Mouse (Mus musculus): ENCODE measurements around the gene Zfp607b. TPM values are rescaled to one million over a fixed set of nuclear protein-coding genes. Genes with fewer than 3 reads are reported as not detected.
A peak's percentile ranks its signal among the peaks of the same experiment; 100 is the strongest.

The Zfp607b gene
- polyA plus RNA-seq, 1 experiment from 2014 or later: 3.9 TPM

DNA sequence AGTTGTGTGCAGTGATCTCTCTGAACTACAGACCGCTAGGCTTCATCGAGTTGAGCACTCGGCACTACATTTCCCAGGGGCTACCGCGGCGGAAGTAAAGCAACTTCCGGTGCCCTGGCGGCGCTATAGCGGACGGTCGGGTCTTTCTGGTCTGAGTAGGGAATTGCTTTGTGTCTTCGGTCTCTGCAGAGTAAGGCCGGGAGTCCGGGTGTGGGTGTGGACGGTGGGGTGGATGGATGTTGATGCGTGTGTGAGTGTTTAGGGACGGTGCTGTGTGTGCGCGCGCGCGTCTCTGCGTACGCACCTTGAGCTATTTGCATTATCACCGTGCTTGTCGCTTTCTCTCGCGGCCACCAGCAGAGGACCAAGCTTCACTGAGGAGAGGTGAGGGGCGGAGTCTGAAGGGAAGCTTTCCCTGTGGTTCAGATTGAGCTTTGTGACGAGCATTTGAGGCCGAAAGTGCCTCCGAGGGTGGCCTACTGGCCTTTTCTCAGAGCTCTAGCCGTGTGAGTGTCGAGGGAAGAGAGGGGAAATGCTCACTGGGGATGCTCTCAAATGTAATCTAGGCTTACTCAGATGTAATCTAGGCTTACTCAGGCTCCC lies 42.2 kb downstream of the Zfp607b start, which contains the start of gene Zfp60:
Gene Zfp60, plus strand, starts transcription at position 109 of the 603 bp plus-strand sequence.
- ATAC-seq (replicated peaks; ENCODE audit: insufficient number of reproducible peaks, low FRiP score, low TSS enrichment, low read depth) (peak; percentile 90), DNase-seq (ENCODE audit: low spot score) (peak; percentile 94)
- Histone ChIP-seq H3K27me3 (ENCODE audit: control insufficient read depth, insufficient read depth, low read length) (no peaks in the 10 kb centered on the region), H3K27ac (replicated peaks; ENCODE audit: low read depth, low read length) (peak within 1 kb of the TSS; percentile 77), H3K36me3 (replicated peaks; ENCODE audit: control insufficient read depth, insufficient read depth, low read depth, low read length) (no peaks in the 10 kb centered on the region), H3K9ac (replicated peaks; ENCODE audit: low read length) (peak within 1 kb of the TSS; percentile 87), H3K4me2 (ENCODE audit: low read depth, low read length) (peak within 1 kb of the TSS; percentile 56), H3K4me1 (ENCODE audit: control insufficient read depth, insufficient read depth, low read length) (no peaks in the 10 kb centered on the region), H3K4me3 (ENCODE audit: low read depth, low read length) (peak within 1 kb of the TSS; percentile 47), H3K9me3 (replicated peaks; ENCODE audit: control insufficient read depth, low read length) (no peaks in the 10 kb centered on the region)
- WGBS: under 1% methylated on average over 35 of the region's 35 CpGs

GRCm38 (mm10) chr7:27731946-27732345 lies 42.8 kb downstream of the Zfp607b start:
- no peaks in the 10 kb centered on the region for H3K9me3 ChIP-seq (replicated peaks; ENCODE audit: control insufficient read depth, low read length)
- WGBS: 5% methylated on average over 12 of the region's 12 CpGs

DNA sequence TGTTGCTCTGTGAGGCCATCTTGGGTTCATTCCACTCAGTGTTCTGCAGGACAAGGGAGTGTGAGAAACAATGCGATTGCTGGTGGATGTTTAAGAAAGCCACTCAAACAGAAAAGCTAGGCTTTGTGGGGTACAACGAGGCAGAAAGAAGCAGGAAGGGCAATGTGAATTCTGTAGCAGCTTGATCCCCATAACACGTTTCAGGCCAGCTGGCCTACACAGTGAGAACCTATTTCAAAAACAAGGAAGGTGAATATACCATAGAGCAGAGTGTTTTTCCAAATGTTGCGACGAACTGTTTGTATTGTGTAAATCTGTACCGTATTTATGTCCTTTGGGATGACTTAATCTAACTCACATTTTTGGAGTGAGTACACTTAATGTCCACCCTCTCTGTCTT lies 43.4 kb downstream of the Zfp607b start:
- H3K9ac ChIP-seq (replicated peaks; ENCODE audit: low read length): peak overlapping the region; percentile 87
- no peaks in the 10 kb centered on the region for H3K27me3 ChIP-seq (ENCODE audit: control insufficient read depth, insufficient read depth, low read length)
- no peak for ATAC-seq (replicated peaks; ENCODE audit: insufficient number of reproducible peaks, low FRiP score, low TSS enrichment, low read depth)
- no peak for DNase-seq (ENCODE audit: low spot score)
- WGBS: 79% methylated on average over 6 of the region's 6 CpGs
- no peak overlapping the region for H3K27ac ChIP-seq (replicated peaks; ENCODE audit: low read depth, low read length)
- peak overlapping the region; percentile 56 for H3K4me2 ChIP-seq (ENCODE audit: low read depth, low read length)
- H3K36me3 ChIP-seq (replicated peaks; ENCODE audit: control insufficient read depth, insufficient read depth, low read depth, low read length): no peaks in the 10 kb centered on the region
- no peaks in the 10 kb centered on the region for H3K4me1 ChIP-seq (ENCODE audit: control insufficient read depth, insufficient read depth, low read length)
- H3K4me3 ChIP-seq (ENCODE audit: low read depth, low read length): peak overlapping the region; percentile 47
- H3K9me3 ChIP-seq (replicated peaks; ENCODE audit: control insufficient read depth, low read length): no peaks in the 10 kb centered on the region

More at GRCm38 (mm10) chr7:27731946-27732345, 42.8 kb downstream of the Zfp607b start:
- DNase-seq (ENCODE audit: low spot score): peak; percentile 32
- H3K36me3 ChIP-seq (replicated peaks; ENCODE audit: control insufficient read depth, insufficient read depth, low read depth, low read length): no peaks in the 10 kb centered on the region
- peak overlapping the region; percentile 56 for H3K4me2 ChIP-seq (ENCODE audit: low read depth, low read length)
- H3K9ac ChIP-seq (replicated peaks; ENCODE audit: low read length): peak overlapping the region; percentile 87
- no peaks in the 10 kb centered on the region for H3K27me3 ChIP-seq (ENCODE audit: control insufficient read depth, insufficient read depth, low read length)
- no peak for ATAC-seq (replicated peaks; ENCODE audit: insufficient number of reproducible peaks, low FRiP score, low TSS enrichment, low read depth)
- peak overlapping the region; percentile 47 for H3K4me3 ChIP-seq (ENCODE audit: low read depth, low read length)
- H3K4me1 ChIP-seq (ENCODE audit: control insufficient read depth, insufficient read depth, low read length): no peaks in the 10 kb centered on the region
- H3K27ac ChIP-seq (replicated peaks; ENCODE audit: low read depth, low read length): peak overlapping the region; percentile 77

DNA sequence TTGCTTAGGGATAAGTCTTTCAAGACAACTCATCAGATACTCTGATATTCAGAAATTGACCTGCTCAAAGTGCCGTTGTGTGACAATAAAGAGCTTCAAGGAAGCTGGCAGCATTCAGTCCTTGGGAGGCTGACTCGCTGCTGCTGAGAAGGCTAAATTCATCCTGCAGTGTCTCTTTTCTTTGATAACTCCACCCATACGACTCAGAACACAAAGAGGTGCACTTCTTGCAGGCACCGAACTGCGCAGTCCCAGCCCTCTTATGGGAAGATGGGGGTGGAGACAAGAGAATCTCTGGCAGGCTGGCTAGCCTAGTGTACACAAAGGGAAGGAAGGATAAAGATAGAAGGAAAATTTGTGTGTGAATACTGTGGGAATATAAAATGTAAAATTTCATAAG lies 46.3 kb downstream of the Zfp607b start:
- H3K4me1 ChIP-seq (ENCODE audit: control insufficient read depth, insufficient read depth, low read length): no peaks in the 10 kb centered on the region
- DNase-seq (ENCODE audit: low spot score): no peak
- no peaks in the 10 kb centered on the region for H3K9me3 ChIP-seq (replicated peaks; ENCODE audit: control insufficient read depth, low read length)
- no peak for ATAC-seq (replicated peaks; ENCODE audit: insufficient number of reproducible peaks, low FRiP score, low TSS enrichment, low read depth)
- no peak overlapping the region for H3K4me3 ChIP-seq (ENCODE audit: low read depth, low read length)
- H3K27me3 ChIP-seq (ENCODE audit: control insufficient read depth, insufficient read depth, low read length): no peaks in the 10 kb centered on the region
- H3K36me3 ChIP-seq (replicated peaks; ENCODE audit: control insufficient read depth, insufficient read depth, low read depth, low read length): peaks cover 6% of the 10 kb centered on the region
- no peak overlapping the region for H3K9ac ChIP-seq (replicated peaks; ENCODE audit: low read length)
- no peak overlapping the region for H3K4me2 ChIP-seq (ENCODE audit: low read depth, low read length)
- WGBS: 59% methylated on average over 5 of the region's 5 CpGs
- H3K27ac ChIP-seq (replicated peaks; ENCODE audit: low read depth, low read length): no peak overlapping the region

Other genes with a start within 250 kb of the Zfp607b start
- gene Sptbn4, start 241.7 kb upstream of the Zfp607b start, polyA plus RNA-seq (2014; fragmentation: Nextera tagmentation; extraction: Ambion mirVana): 0.26 and 0.28 TPM in 2 replicates
- 33.9 and 38.2 TPM in 2 replicates for gene Blvrb, start 241.4 kb upstream of the Zfp607b start, polyA plus RNA-seq (2014; fragmentation: Nextera tagmentation; extraction: Ambion mirVana)
- gene Sertad3, start 215.6 kb upstream of the Zfp607b start, polyA plus RNA-seq (2014; fragmentation: Nextera tagmentation; extraction: Ambion mirVana): 27.2 and 27.6 TPM in 2 replicates
- 24.3 and 25.5 TPM in 2 replicates for gene Sertad1, start 202.4 kb upstream of the Zfp607b start, polyA plus RNA-seq (2014; fragmentation: Nextera tagmentation; extraction: Ambion mirVana)
- gene Prx, start 190.0 kb upstream of the Zfp607b start, polyA plus RNA-seq (2014; fragmentation: Nextera tagmentation; extraction: Ambion mirVana): 1.2 and 2.2 TPM in 2 replicates
- gene Hipk4, start 166.1 kb upstream of the Zfp607b start, polyA plus RNA-seq (2014; fragmentation: Nextera tagmentation; extraction: Ambion mirVana): 0.22 and 0.36 TPM in 2 replicates
- gene Pld3, start 136.1 kb upstream of the Zfp607b start, polyA plus RNA-seq (2014; fragmentation: Nextera tagmentation; extraction: Ambion mirVana): 57.1 and 65.5 TPM in 2 replicates
- 26.4 and 27.5 TPM in 2 replicates for gene 2310022A10Rik, start 136.1 kb upstream of the Zfp607b start, polyA plus RNA-seq (2014; fragmentation: Nextera tagmentation; extraction: Ambion mirVana)
- 82.8 and 83.3 TPM in 2 replicates for gene Akt2, start 97.8 kb upstream of the Zfp607b start, polyA plus RNA-seq (2014; fragmentation: Nextera tagmentation; extraction: Ambion mirVana)
- gene Ttc9b, start 35.4 kb upstream of the Zfp607b start, polyA plus RNA-seq (2014; fragmentation: Nextera tagmentation; extraction: Ambion mirVana): 2.0 and 3.5 TPM in 2 replicates
- 5.7 and 6.9 TPM in 2 replicates for gene Map3k10, start 14.7 kb upstream of the Zfp607b start, polyA plus RNA-seq (2014; fragmentation: Nextera tagmentation; extraction: Ambion mirVana)
- 56.8 and 62.5 TPM in 2 replicates for gene Zfp60, start 42.0 kb downstream of the Zfp607b start, polyA plus RNA-seq (2014; fragmentation: Nextera tagmentation; extraction: Ambion mirVana)
- gene Zfp626, start 117.9 kb downstream of the Zfp607b start, polyA plus RNA-seq (2014; fragmentation: Nextera tagmentation; extraction: Ambion mirVana): 2.6 and 2.9 TPM in 2 replicates
- 13.3 and 13.4 TPM in 2 replicates for gene Zfp59, start 149.3 kb downstream of the Zfp607b start, polyA plus RNA-seq (2014; fragmentation: Nextera tagmentation; extraction: Ambion mirVana)
- 3.8 and 4.4 TPM in 2 replicates for gene Zfp607a, start 168.2 kb downstream of the Zfp607b start, polyA plus RNA-seq (2014; fragmentation: Nextera tagmentation; extraction: Ambion mirVana)
- gene Zfp974, start 240.1 kb downstream of the Zfp607b start, polyA plus RNA-seq (2014; fragmentation: Nextera tagmentation; extraction: Ambion mirVana): 8.9 and 11.9 TPM in 2 replicates

Data from embryonic facial prominence, embryonic 11.5 days (tissue).